Mouse (Mus musculus) hindbrain, embryonic 11.5 days (tissue): ENCODE data around the gene Fam126a. TPM values are rescaled to one million over a fixed set of nuclear protein-coding genes. Genes with fewer than 3 reads are reported as not detected.

Experiments
- ATAC-seq: fragments of 200-750 bp; cut with Nextera tagmentation; 2 replicates; pipeline ENCODE4 v1.8.0; 2017; ENCODE audit warnings: mild to moderate bottlenecking, moderate TSS enrichment, moderate library complexity; ENCODE audit not compliant: low FRiP score
- DNase-seq: peaks from one replicate; pipeline ENCODE4 v3.0.0-alpha.2; 2015; ENCODE audit warnings: low spot score
- H3K27ac ChIP-seq: fragments of 300-500 bp; sonication (generic); 2 replicates; pipeline ENCODE4 v1.5.1; 2014; ENCODE audit warnings: mild to moderate bottlenecking, low read depth, low read length
- H3K27me3 ChIP-seq: fragments of 300-500 bp; sonication (generic); 2 replicates; pipeline ENCODE4 v1.6.1; 2014; ENCODE audit warnings: mild to moderate bottlenecking, low read length, moderate library complexity, mixed read lengths; ENCODE audit not compliant: control insufficient read depth, insufficient read depth
- H3K36me3 ChIP-seq: fragments of 300-500 bp; sonication (generic); 2 replicates; pipeline ENCODE4 v1.6.1; 2014; ENCODE audit warnings: mild to moderate bottlenecking, low read length, moderate library complexity, mixed read lengths; ENCODE audit not compliant: control insufficient read depth, insufficient read depth
- H3K4me1 ChIP-seq: fragments of 300-500 bp; sonication (generic); replicated peaks from 2 replicates; pipeline ENCODE4 v1.6.1; 2014; ENCODE audit warnings: low read length, mixed read lengths; ENCODE audit not compliant: control insufficient read depth, insufficient read depth
- H3K4me2 ChIP-seq: fragments of 300-500 bp; sonication (generic); replicated peaks from 2 replicates; pipeline ENCODE4 v1.6.1; 2014; ENCODE audit warnings: mild to moderate bottlenecking, low read depth, low read length
- H3K4me3 ChIP-seq: fragments of 300-500 bp; sonication (generic); 2 replicates; pipeline ENCODE4 v1.5.1; 2014; ENCODE audit warnings: low read depth, low read length
- H3K9ac ChIP-seq: fragments of 300-500 bp; sonication (generic); 2 replicates; pipeline ENCODE4 v1.6.1; 2014; ENCODE audit warnings: low read depth, low read length
- H3K9me3 ChIP-seq: fragments of 300-500 bp; sonication (generic); 2 replicates; pipeline ENCODE4 v1.6.1; 2016; ENCODE audit warnings: low read length; ENCODE audit not compliant: control insufficient read depth
- WGBS: fragments of 180-500 bp; shearing (Covaris S2); extraction: QIAGEN DNeasy Blood & Tissue Kit; methylation state at CpG from one replicate; pipeline ENCODE4 v1.1.7; 2014; 5-methylcytosine and 5-hydroxymethylcytosine counted together
- polyA plus RNA-seq: library from polyadenylated mRNA; unstranded; fragments of >200 nt; fragmentation: Nextera tagmentation; extraction: Ambion mirVana; gene quantifications from 2 replicates; pipeline ENCODE4 v1.2.1, GENCODE M21; 2014

The Fam126a gene
- polyA plus RNA-seq, 1 experiment from 2014 or later: 38.8 TPM

DNA sequence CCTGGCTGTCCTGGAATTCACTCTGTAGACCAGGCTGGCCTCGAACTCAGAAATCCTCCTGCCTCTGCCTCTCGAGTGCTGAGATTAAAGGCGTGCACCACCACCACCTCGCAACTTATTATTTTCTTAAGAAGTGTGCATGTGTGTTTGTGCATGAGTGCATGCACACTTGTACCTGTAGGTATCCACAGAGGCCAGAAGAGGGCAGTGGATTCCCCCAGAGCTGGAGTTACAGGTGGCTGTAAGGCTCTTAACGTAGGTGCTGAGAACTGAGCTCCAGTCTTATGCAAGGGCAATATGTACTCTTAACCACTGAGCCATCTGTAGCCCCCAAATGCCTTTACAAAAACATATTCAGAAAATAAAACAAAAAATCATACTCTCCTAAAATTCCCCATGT lies 77.4 kb downstream of the Fam126a start:
- no peaks in the 10 kb centered on the region for H3K27me3 ChIP-seq
- no peak for DNase-seq
- WGBS: 89% methylated on average over 5 of the region's 5 CpGs
- no peaks in the 10 kb centered on the region for H3K4me1 ChIP-seq
- H3K4me2 ChIP-seq: no peak overlapping the region
- H3K27ac ChIP-seq: no peak overlapping the region
- no peak overlapping the region for H3K4me3 ChIP-seq
- no peak overlapping the region for H3K9ac ChIP-seq
- H3K9me3 ChIP-seq: no peaks in the 10 kb centered on the region
- no peaks in the 10 kb centered on the region for H3K36me3 ChIP-seq
- no peak for ATAC-seq

- H3K9me3 ChIP-seq: no peaks in the 10 kb centered on the region
- H3K4me1 ChIP-seq: no peaks in the 10 kb centered on the region
- no peaks in the 10 kb centered on the region for H3K36me3 ChIP-seq
- H3K27ac ChIP-seq: no peak overlapping the region
- H3K4me2 ChIP-seq: no peak overlapping the region
- 43% methylated on average over 3 of the region's 3 CpGs for WGBS
- H3K9ac ChIP-seq: no peak overlapping the region
- no peak overlapping the region for H3K4me3 ChIP-seq
- H3K27me3 ChIP-seq: no peaks in the 10 kb centered on the region
- no peak for ATAC-seq
- no peak for DNase-seq
Measured at GRCm38 (mm10) chr5:23948071-23948470, 82.4 kb downstream of the Fam126a start.

GRCm38 (mm10) chr5:23945056-23945455 lies 85.4 kb downstream of the Fam126a start:
- H3K9ac ChIP-seq: no peak overlapping the region
- DNase-seq (no peak), ATAC-seq (no peak)
- no peak overlapping the region for H3K27ac ChIP-seq
- H3K4me3 ChIP-seq: no peak overlapping the region
- no peak overlapping the region for H3K4me2 ChIP-seq
- H3K27me3 ChIP-seq: no peaks in the 10 kb centered on the region
- H3K36me3 ChIP-seq: no peaks in the 10 kb centered on the region
- no peaks in the 10 kb centered on the region for H3K4me1 ChIP-seq
- 10% methylated on average over 1 of the region's 1 CpGs for WGBS
- H3K9me3 ChIP-seq: no peaks in the 10 kb centered on the region

DNA sequence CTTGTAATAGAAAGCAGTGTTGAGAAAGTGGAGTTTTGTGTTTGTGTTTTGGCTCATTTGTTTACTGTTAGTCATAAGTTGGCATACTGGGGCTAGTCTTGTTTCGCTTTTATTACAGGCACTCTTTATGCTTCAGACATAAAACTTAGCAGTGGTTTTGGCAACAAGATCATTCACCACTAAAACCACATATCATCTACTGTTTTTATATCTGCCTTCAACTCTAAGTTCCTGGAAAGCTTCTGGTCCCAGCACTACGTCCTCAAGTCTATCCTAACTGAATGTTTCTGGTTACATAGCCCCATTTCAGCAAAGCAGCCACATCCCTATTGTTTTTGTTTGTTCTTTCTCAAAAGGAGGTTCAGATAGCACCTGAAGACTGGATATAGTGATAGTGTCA lies 87.0 kb downstream of the Fam126a start:
- Histone ChIP-seq H3K4me1 (no peaks in the 10 kb centered on the region), H3K27ac (no peak overlapping the region), H3K27me3 (no peaks in the 10 kb centered on the region), H3K9me3 (no peaks in the 10 kb centered on the region), H3K4me2 (no peak overlapping the region), H3K36me3 (no peaks in the 10 kb centered on the region), H3K4me3 (no peak overlapping the region), H3K9ac (no peak overlapping the region)
- ATAC-seq: no peak
- 86% methylated on average over 2 of the region's 2 CpGs for WGBS
- no peak for DNase-seq

GRCm38 (mm10) chr5:23923481-23924165 lies 106.9 kb downstream of the Fam126a start:
- Histone ChIP-seq H3K27ac (no peak overlapping the region), H3K9ac (no peak overlapping the region), H3K4me2 (no peak overlapping the region), H3K36me3 (no peaks in the 10 kb centered on the region), H3K4me1 (no peaks in the 10 kb centered on the region), H3K4me3 (no peak overlapping the region), H3K27me3 (no peaks in the 10 kb centered on the region), H3K9me3 (no peaks in the 10 kb centered on the region)
- DNase-seq: no peak
- no peak for ATAC-seq
- WGBS: 87% methylated on average over 12 of the region's 12 CpGs

GRCm38 (mm10) chr5:23922516-23923291 lies 107.8 kb downstream of the Fam126a start:
- H3K4me3 ChIP-seq: no peak overlapping the region
- H3K4me1 ChIP-seq: no peaks in the 10 kb centered on the region
- H3K27ac ChIP-seq: no peak overlapping the region
- no peak overlapping the region for H3K4me2 ChIP-seq
- H3K36me3 ChIP-seq: no peaks in the 10 kb centered on the region
- no peak for DNase-seq
- no peaks in the 10 kb centered on the region for H3K9me3 ChIP-seq
- H3K9ac ChIP-seq: no peak overlapping the region
- ATAC-seq: peak; percentile 51; the same call in 1 of the 2 replicates
- WGBS: 82% methylated on average over 12 of the region's 12 CpGs
- H3K27me3 ChIP-seq: no peaks in the 10 kb centered on the region

DNA sequence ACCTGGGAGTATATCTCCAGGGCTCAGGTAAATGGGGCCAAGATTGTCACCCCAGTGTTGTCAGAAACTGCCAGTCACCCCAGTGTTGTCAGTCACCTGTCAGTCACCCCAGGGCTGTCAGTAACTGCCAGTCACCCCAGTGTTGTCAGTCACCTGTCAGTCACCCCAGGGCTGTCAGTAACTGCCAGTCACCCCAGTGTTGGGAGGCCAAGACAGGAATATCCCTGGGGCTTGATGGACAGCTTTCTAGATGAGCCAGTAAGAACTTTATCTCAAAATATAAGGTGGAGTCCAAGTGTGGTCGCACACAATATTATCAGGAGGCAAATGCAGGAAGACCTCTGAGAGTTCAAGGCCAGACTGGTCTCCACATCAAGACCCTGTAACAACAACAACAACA lies 109.2 kb downstream of the Fam126a start:
- H3K9me3 ChIP-seq: no peaks in the 10 kb centered on the region
- no peaks in the 10 kb centered on the region for H3K27me3 ChIP-seq
- no peak overlapping the region for H3K9ac ChIP-seq
- no peak overlapping the region for H3K4me2 ChIP-seq
- H3K36me3 ChIP-seq: no peaks in the 10 kb centered on the region
- ATAC-seq (no peak), DNase-seq (no peak)
- WGBS: 93% methylated on average over 1 of the region's 1 CpGs
- no peak overlapping the region for H3K4me3 ChIP-seq
- no peaks in the 10 kb centered on the region for H3K4me1 ChIP-seq
- H3K27ac ChIP-seq: no peak overlapping the region

GRCm38 (mm10) chr5:23919892-23920731 lies 110.4 kb downstream of the Fam126a start:
- ATAC-seq: no peak
- WGBS: 84% methylated on average over 7 of the region's 7 CpGs
- no peak overlapping the region for H3K9ac ChIP-seq

More at GRCm38 (mm10) chr5:23919892-23920731, 110.4 kb downstream of the Fam126a start:
- Histone ChIP-seq H3K27ac (no peak overlapping the region), H3K4me3 (no peak overlapping the region), H3K36me3 (no peaks in the 10 kb centered on the region), H3K4me2 (no peak overlapping the region), H3K4me1 (no peaks in the 10 kb centered on the region), H3K9me3 (no peaks in the 10 kb centered on the region), H3K27me3 (no peaks in the 10 kb centered on the region)
- DNase-seq: no peak
